Mouse (Mus musculus) monocyte, adult 59 days (primary cell): Measurements from ENCODE around the gene Tex13c1. TPM values are rescaled to one million over a fixed set of nuclear protein-coding genes. Genes with fewer than 3 reads are reported as not detected.

ENCODE experiments used
- total RNA-seq, 2 experiments: library from RNA; stranded (reverse); gene quantifications; one replicate each; pipeline ENCODE4 v1.2.4; 2023

Tex13c1 gene
- total RNA-seq = not detected

DNA sequence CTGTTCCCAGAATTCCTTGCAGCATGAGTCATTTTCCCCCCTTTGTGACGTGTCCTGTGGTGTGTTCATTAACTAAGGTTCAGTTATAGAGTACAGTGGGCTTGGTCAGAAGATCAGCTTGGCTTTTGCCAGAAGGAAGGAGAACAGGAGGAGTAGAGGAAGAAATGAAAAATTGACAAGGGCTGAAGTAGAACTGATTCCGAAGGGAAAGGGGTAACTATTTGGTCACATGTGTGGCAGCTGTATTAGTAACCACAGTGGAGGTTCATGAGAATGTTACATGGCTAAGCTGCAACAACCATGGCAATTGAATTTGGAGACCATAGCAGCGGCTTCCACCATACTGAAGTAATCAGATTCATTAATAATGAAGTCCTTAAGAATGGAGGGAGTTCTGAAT is at the start of gene Tex13c1:
Tex13c1 (plus strand) TSS at position 301 of the 400 bp plus-strand sequence.

Other genes starting within 250 kb of the Tex13c1 start
- not detected for gene Tenm1, start 162.0 kb upstream of the Tex13c1 start, total RNA-seq